Mouse (Mus musculus) intestine, postnatal 0 days (tissue): ENCODE results near the gene Rhobtb1. TPM values are rescaled to one million over a fixed set of nuclear protein-coding genes. Genes with fewer than 3 reads are reported as not detected.

ENCODE experiments used
- ATAC-seq: fragments of 200-750 bp; cut with Nextera tagmentation; 2 replicates; pipeline ENCODE4 v1.8.0; 2017; ENCODE audit warnings: mild to moderate bottlenecking, moderate TSS enrichment, moderate library complexity
- H3K27ac ChIP-seq: fragments of 300-500 bp; sonication (generic); 2 replicates; pipeline ENCODE4 v1.5.1; 2014; ENCODE audit warnings: mild to moderate bottlenecking, low read depth, low read length, moderate library complexity
- H3K27me3 ChIP-seq: fragments of 300-500 bp; sonication (generic); replicated peaks from 2 replicates; pipeline ENCODE4 v1.6.1; 2014; ENCODE audit warnings: low read length, mixed read lengths; ENCODE audit not compliant: control insufficient read depth, insufficient read depth
- H3K36me3 ChIP-seq: fragments of 300-500 bp; sonication (generic); 2 replicates; pipeline ENCODE4 v1.6.1; 2014; ENCODE audit warnings: mild to moderate bottlenecking, moderate library complexity; ENCODE audit not compliant: control insufficient read depth, insufficient read depth
- H3K4me1 ChIP-seq: fragments of 300-500 bp; sonication (generic); replicated peaks from 2 replicates; pipeline ENCODE4 v1.6.1; 2014; ENCODE audit warnings: antibody characterized with exemption, low read length, mixed read lengths; ENCODE audit not compliant: control insufficient read depth, insufficient read depth
- H3K4me2 ChIP-seq: fragments of 300-500 bp; sonication (generic); replicated peaks from 2 replicates; pipeline ENCODE4 v1.6.1; 2014; ENCODE audit warnings: low read depth, mild to moderate bottlenecking, moderate library complexity
- H3K4me3 ChIP-seq: fragments of 300-500 bp; sonication (generic); 2 replicates; pipeline ENCODE4 v1.5.1; 2014; ENCODE audit warnings: low read depth, low read length
- H3K9ac ChIP-seq: fragments of 300-500 bp; sonication (generic); 2 replicates; pipeline ENCODE4 v1.6.1; 2014; ENCODE audit warnings: mild to moderate bottlenecking, low read depth, low read length
- H3K9me3 ChIP-seq: fragments of 300-500 bp; sonication (generic); 2 replicates; pipeline ENCODE4 v1.6.1; 2016; ENCODE audit warnings: mixed run types; ENCODE audit not compliant: control insufficient read depth
- CTCF ChIP-seq: sonication (generic); IDR thresholded peaks from 2 replicates; pipeline ENCODE4 v1.5.1; 2016; ENCODE audit warnings: low read depth, mild to moderate bottlenecking, control low read depth, antibody characterized with exemption, moderate library complexity
- WGBS: fragments of 180-500 bp; shearing (Covaris S2); extraction: QIAGEN DNeasy Blood & Tissue Kit; methylation state at CpG from one replicate; pipeline ENCODE4 v1.1.7; 2014; 5-methylcytosine and 5-hydroxymethylcytosine counted together
- polyA plus RNA-seq: library from polyadenylated mRNA; unstranded; fragments of >200 nt; fragmentation: Nextera tagmentation; extraction: Ambion mirVana; gene quantifications from 2 replicates; pipeline ENCODE4 v1.2.1, GENCODE M21; 2015

Gene Rhobtb1
- polyA plus RNA-seq, 1 experiment from 2014 or later = 13.2 TPM

DNA sequence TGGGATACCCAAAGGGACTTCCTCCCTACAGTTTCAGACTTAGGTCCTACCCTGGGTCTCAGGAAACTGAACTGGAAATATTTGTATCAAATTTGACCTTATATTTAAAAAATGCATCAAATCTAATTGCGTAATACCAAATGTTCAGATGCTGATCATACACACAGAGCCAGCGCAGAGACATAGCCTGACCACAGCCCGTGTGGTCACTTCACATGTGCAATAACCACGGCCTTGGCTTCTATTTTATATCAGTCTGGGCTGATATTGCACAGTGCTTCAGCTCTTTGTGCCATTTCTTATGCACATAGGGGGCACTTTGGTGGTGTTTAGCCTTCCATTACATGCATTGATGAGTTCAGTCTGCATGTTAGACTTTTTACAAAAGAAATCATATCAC, 72.0 kb downstream of the Rhobtb1 start:
- no peak for ATAC-seq
- WGBS = 88% methylated on average over 4 of the region's 4 CpGs
- no peak for TF ChIP-seq CTCF

GRCm38 (mm10) chr10:69224276-69224675, 73.0 kb downstream of the Rhobtb1 start:
- Histone ChIP-seq H3K9ac (no peak overlapping the region), H3K4me3 (no peak overlapping the region), H3K4me1 (no peaks in the 10 kb centered on the region), H3K36me3 (no peaks in the 10 kb centered on the region), H3K27me3 (no peaks in the 10 kb centered on the region), H3K9me3 (no peaks in the 10 kb centered on the region), H3K4me2 (no peak overlapping the region), H3K27ac (no peak overlapping the region)
- no peak for TF ChIP-seq CTCF
- WGBS = 83% methylated on average over 7 of the region's 7 CpGs
- no peak for ATAC-seq

More for the DNA sequence above, 72.0 kb downstream of the Rhobtb1 start:
- H3K27ac ChIP-seq = no peak overlapping the region
- no peaks in the 10 kb centered on the region for H3K27me3 ChIP-seq
- no peaks in the 10 kb centered on the region for H3K9me3 ChIP-seq
- H3K4me3 ChIP-seq = no peak overlapping the region
- no peaks in the 10 kb centered on the region for H3K4me1 ChIP-seq
- no peaks in the 10 kb centered on the region for H3K36me3 ChIP-seq
- no peak overlapping the region for H3K4me2 ChIP-seq
- H3K9ac ChIP-seq = no peak overlapping the region

DNA sequence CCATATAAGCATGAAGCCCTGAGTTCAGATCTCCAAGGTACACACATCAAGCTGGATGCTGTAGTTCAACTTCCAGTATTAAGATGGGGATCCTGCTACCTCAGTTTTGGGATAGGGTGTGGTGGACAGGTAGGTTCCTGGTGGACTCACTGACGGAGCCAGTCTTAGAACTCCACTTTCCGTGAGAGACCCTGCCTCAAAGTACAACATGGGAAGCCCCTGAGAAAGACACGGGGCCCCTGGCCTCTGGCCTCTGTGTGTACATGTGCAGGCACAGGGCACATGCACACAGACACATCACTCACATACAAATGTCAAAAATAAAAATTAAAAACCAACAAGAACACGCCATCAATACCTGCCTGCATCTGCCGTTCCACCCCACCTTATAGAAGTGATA, 74.2 kb downstream of the Rhobtb1 start:
- Histone ChIP-seq H3K4me2 (no peak overlapping the region), H3K9ac (no peak overlapping the region), H3K27ac (no peak overlapping the region), H3K4me1 (no peaks in the 10 kb centered on the region), H3K9me3 (no peaks in the 10 kb centered on the region), H3K4me3 (no peak overlapping the region), H3K27me3 (no peaks in the 10 kb centered on the region), H3K36me3 (no peaks in the 10 kb centered on the region)
- no peak for ATAC-seq
- TF ChIP-seq CTCF = no peak
- WGBS = 93% methylated on average over 5 of the region's 5 CpGs

- Histone ChIP-seq H3K36me3 (no peaks in the 10 kb centered on the region), H3K9ac (no peak overlapping the region), H3K27ac (no peak overlapping the region), H3K4me3 (no peak overlapping the region), H3K9me3 (no peaks in the 10 kb centered on the region), H3K4me2 (no peak overlapping the region), H3K4me1 (no peaks in the 10 kb centered on the region), H3K27me3 (no peaks in the 10 kb centered on the region)
- WGBS = 76% methylated on average over 8 of the region's 8 CpGs
- ATAC-seq = no peak
- no peak for TF ChIP-seq CTCF
These were observed 74.7 kb downstream of the Rhobtb1 start for GRCm38 (mm10) chr10:69225951-69226350.

- H3K4me3 ChIP-seq = no peak overlapping the region
- no peak overlapping the region for H3K27ac ChIP-seq
- H3K27me3 ChIP-seq = no peaks in the 10 kb centered on the region
- H3K4me1 ChIP-seq = no peaks in the 10 kb centered on the region
- ATAC-seq = no peak
- no peaks in the 10 kb centered on the region for H3K36me3 ChIP-seq
- no peaks in the 10 kb centered on the region for H3K9me3 ChIP-seq
- H3K9ac ChIP-seq = no peak overlapping the region
- 71% methylated on average over 3 of the region's 3 CpGs for WGBS
- no peak overlapping the region for H3K4me2 ChIP-seq
- TF ChIP-seq CTCF = no peak
These were observed 86.0 kb downstream of the Rhobtb1 start for GRCm38 (mm10) chr10:69237185-69237584.

GRCm38 (mm10) chr10:69237781-69238180, 86.5 kb downstream of the Rhobtb1 start:
- TF ChIP-seq CTCF = no peak
- H3K27me3 ChIP-seq = no peaks in the 10 kb centered on the region
- H3K9me3 ChIP-seq = no peaks in the 10 kb centered on the region
- no peak for ATAC-seq
- H3K9ac ChIP-seq = no peak overlapping the region
- no peaks in the 10 kb centered on the region for H3K36me3 ChIP-seq
- 89% methylated on average over 9 of the region's 9 CpGs for WGBS
- no peak overlapping the region for H3K4me2 ChIP-seq
- H3K4me1 ChIP-seq = no peaks in the 10 kb centered on the region
- no peak overlapping the region for H3K27ac ChIP-seq
- no peak overlapping the region for H3K4me3 ChIP-seq

- Histone ChIP-seq H3K4me1 (no peaks in the 10 kb centered on the region), H3K27me3 (no peaks in the 10 kb centered on the region), H3K27ac (no peak overlapping the region), H3K9ac (no peak overlapping the region), H3K4me2 (no peak overlapping the region), H3K4me3 (no peak overlapping the region), H3K36me3 (no peaks in the 10 kb centered on the region), H3K9me3 (no peaks in the 10 kb centered on the region)
- no peak for TF ChIP-seq CTCF
- no peak for ATAC-seq
- WGBS = 73% methylated on average over 6 of the region's 6 CpGs
These were observed 87.1 kb downstream of the Rhobtb1 start for GRCm38 (mm10) chr10:69238311-69238710.
